Comparison of ENCODE assay signal across 15 mouse cellular contexts in the genomic region with DNA sequence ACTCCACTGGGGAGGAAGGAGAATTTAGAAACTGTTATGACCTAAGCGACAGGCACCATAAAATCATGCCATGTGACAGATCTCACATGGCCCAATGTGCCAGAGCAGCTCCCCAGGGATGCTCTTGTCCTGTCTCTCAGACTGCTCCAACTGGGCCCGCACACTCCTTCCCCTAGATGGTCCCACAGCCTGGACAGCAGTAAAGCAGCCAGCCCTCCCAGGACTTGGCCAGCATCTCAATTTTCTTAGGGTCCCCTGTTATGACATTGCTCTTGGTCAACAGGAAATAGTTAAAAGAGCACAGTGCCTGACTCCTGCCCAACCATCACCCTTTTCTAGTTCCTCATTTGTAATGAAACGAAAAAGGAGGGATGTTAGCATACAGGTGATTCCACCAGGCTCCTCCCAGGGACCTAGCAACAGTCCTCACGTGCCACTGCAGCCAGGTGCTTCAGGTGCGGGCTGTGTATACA. TPM values are rescaled to one million over a fixed set of nuclear protein-coding genes. Genes with fewer than 3 reads are reported as not detected.
DNase-seq lines count a peak whose midpoint lies in the region; ATAC-seq and TF ChIP-seq lines count a peak whose summit lies in the region.
"Had no signal": no experiment of that assay in that cellular context is flagged by ENCODE, and none has a peak within 500 bp of the region (broad histone marks: within the 10 kb centered on the region; RNA-seq: fewer than 3 reads in every experiment).

No protein-coding gene starts in this region.

- H3K36me3 ChIP-seq in C2C12 (ENCODE audit: control insufficient read depth, insufficient read depth) = peaks cover 7% of the 10 kb centered on the region
- peaks cover 6% of the 10 kb centered on the region for H3K36me3 ChIP-seq in embryonic facial prominence, embryonic 10.5 days (replicated peaks)
- H3K36me3 ChIP-seq in forebrain, embryonic 10.5 days (replicated peaks) = no peaks in the 10 kb centered on the region
- H3K36me3 ChIP-seq: midbrain, embryonic 12.5 days; neural tube, embryonic 12.5 days had no signal

- no peaks in the 10 kb centered on the region for H3K9me3 ChIP-seq in embryonic facial prominence, embryonic 10.5 days
- H3K9me3 ChIP-seq in forebrain, embryonic 10.5 days = no peaks in the 10 kb centered on the region
- H3K9me3 ChIP-seq: midbrain, embryonic 12.5 days; neural tube, embryonic 12.5 days had no signal

- H3ac ChIP-seq in C2C12 (ENCODE audit: control insufficient read depth, insufficient read length, low read depth) = peak overlapping the region; percentile 20

- WGBS in embryonic facial prominence, embryonic 10.5 days = 85% methylated on average over 5 of the region's 5 CpGs
- WGBS in forebrain, embryonic 10.5 days = 87% methylated on average over 5 of the region's 5 CpGs

- peak overlapping the region; percentile 44; the same call in 1 of the 2 replicates for H3K27ac ChIP-seq in embryonic facial prominence, embryonic 10.5 days (replicated peaks)
- no peak overlapping the region for H3K27ac ChIP-seq in forebrain, embryonic 10.5 days
- H3K27ac ChIP-seq: hindbrain, embryonic 14.5 days; midbrain, embryonic 12.5 days; neural tube, embryonic 12.5 days had no signal

- TF ChIP-seq CTCF in C2C12 (IDR thresholded peaks at IDR 0.05; ENCODE audit: control insufficient read depth, insufficient read depth, insufficient read length) = no peak

- H3K4me1 ChIP-seq in embryonic facial prominence, embryonic 10.5 days = peaks cover 37% of the 10 kb centered on the region
- H3K4me1 ChIP-seq in forebrain, embryonic 10.5 days = peaks cover 30% of the 10 kb centered on the region

- peak; percentile 16 for ATAC-seq in megakaryocyte, adult 5-6 weeks (ENCODE audit: poor library complexity, severe bottlenecking)
- ATAC-seq: activated CD4-positive, CD25-positive, alpha-beta regulatory T cell, adult 4 months had no signal

- H3K4me3 ChIP-seq in C2C12 (ENCODE audit: insufficient read depth, poor library complexity, severe bottlenecking) = no peak overlapping the region
- no peak overlapping the region for H3K4me3 ChIP-seq in embryonic facial prominence, embryonic 10.5 days
- H3K4me3 ChIP-seq in forebrain, embryonic 10.5 days = no peak overlapping the region
- H3K4me3 ChIP-seq: midbrain, embryonic 12.5 days; neural tube, embryonic 12.5 days had no signal

- peaks cover 28% of the 10 kb centered on the region for H3K79me3 ChIP-seq in C2C12 (ENCODE audit: low read depth)

- no peaks in the 10 kb centered on the region for H3K27me3 ChIP-seq in C2C12 (ENCODE audit: control insufficient read depth, insufficient read depth, insufficient read length)
- no peaks in the 10 kb centered on the region for H3K27me3 ChIP-seq in embryonic facial prominence, embryonic 10.5 days (replicated peaks; ENCODE audit: low read depth, poor library complexity, severe bottlenecking)
- no peaks in the 10 kb centered on the region for H3K27me3 ChIP-seq in forebrain, embryonic 10.5 days (ENCODE audit: poor library complexity, severe bottlenecking)
- H3K27me3 ChIP-seq: neural tube, embryonic 12.5 days had no signal

- H3K79me2 ChIP-seq in C2C12 (ENCODE audit: control insufficient read depth, insufficient read depth) = peaks cover 52% of the 10 kb centered on the region

- DNase-seq in kidney, postnatal 10 days = peak; percentile 45
- DNase-seq in kidney, adult 8-10 months = no peak
- DNase-seq in embryonic facial prominence, embryonic 10.5 days (ENCODE audit: low spot score) = no peak
- DNase-seq in forebrain, embryonic 10.5 days (ENCODE audit: extremely low spot score, low spot score) = no peak
- DNase-seq in adrenal gland, adult 18-20 months (ENCODE audit: low spot score in 2 of 2) = no peak
- DNase-seq: cerebellum, postnatal 14 days; lung, embryonic 14.5 days; thymus, postnatal 25 days had no signal

TF ChIP-seq in C2C12, 6 proteins besides CTCF, POLR2A, EP300 and RAD21:
- TF ChIP-seq FOSL1 (IDR thresholded peaks at IDR 0.05; ENCODE audit: insufficient read depth, low read length, poor library complexity, severe bottlenecking) (no peak), MAX (IDR thresholded peaks at IDR 0.05) (no peak), USF1 (IDR thresholded peaks at IDR 0.05; ENCODE audit: low read depth) (peak; percentile 67), MYOD1 (IDR thresholded peaks at IDR 0.05; ENCODE audit: control insufficient read depth, insufficient read length, low read depth) (no peak)
TF ChIP-seq in C2C12: peak in this region for 1.

RNA-seq across cellular contexts. Expression of gene Tatdn2, which starts 4.2 kb away (rescaled TPM):
- 41.0 TPM for polyA plus RNA-seq in C2C12 (2012; fragmentation: generic; extraction: Trizol)
- polyA plus RNA-seq in embryonic facial prominence, embryonic 10.5 days (2016; fragmentation: Nextera tagmentation; extraction: Ambion mirVana) = 0.68 and 0.72 TPM in 2 replicates
- total RNA-seq in megakaryocyte, adult 5-6 weeks (2015) = 22.5 and 23.2 TPM in 2 replicates
- total RNA-seq in megakaryocyte, adult 5-6 weeks (2017) = 107 and 126 TPM in 2 replicates
- polyA plus RNA-seq in forebrain, embryonic 10.5 days (2016; fragmentation: Nextera tagmentation; extraction: Ambion mirVana) = 0.62 and 0.76 TPM in 2 replicates
- total RNA-seq in adrenal gland, adult 18-20 months (2021) = 10 to 100 TPM; 50.4 to 63.2 TPM

RNA-seq across cellular contexts. Expression of gene Ghrl, which starts 27.0 kb away (rescaled TPM):
- polyA plus RNA-seq in C2C12 (2012; fragmentation: generic; extraction: Trizol) = 0.33 TPM
- polyA plus RNA-seq in embryonic facial prominence, embryonic 10.5 days (2016; fragmentation: Nextera tagmentation; extraction: Ambion mirVana) = not detected in 2 replicates
- total RNA-seq in megakaryocyte, adult 5-6 weeks (2015) = 1.1 and 4.4 TPM in 2 replicates
- total RNA-seq in megakaryocyte, adult 5-6 weeks (2017) = 0.26 TPM in 1 of 2 replicates, not detected in the other
- polyA plus RNA-seq in forebrain, embryonic 10.5 days (2016; fragmentation: Nextera tagmentation; extraction: Ambion mirVana) = not detected in 2 replicates
- not detected for total RNA-seq in adrenal gland, adult 18-20 months (2021)
- polyA plus RNA-seq: activated CD4-positive, CD25-positive, alpha-beta regulatory T cell, adult 4 months; heart, embryonic 14.5 days; lung, embryonic 14.5 days; neural tube, embryonic 12.5 days had no signal

RNA-seq across cellular contexts. Expression of gene Sec13, which starts 47.8 kb away (rescaled TPM):
- 271 TPM for polyA plus RNA-seq in C2C12 (2012; fragmentation: generic; extraction: Trizol)
- polyA plus RNA-seq in embryonic facial prominence, embryonic 10.5 days (2016; fragmentation: Nextera tagmentation; extraction: Ambion mirVana) = 288 and 292 TPM in 2 replicates
- total RNA-seq in megakaryocyte, adult 5-6 weeks (2015) = 96.8 and 102 TPM in 2 replicates
- 103 and 116 TPM in 2 replicates for total RNA-seq in megakaryocyte, adult 5-6 weeks (2017)
- 282 and 289 TPM in 2 replicates for polyA plus RNA-seq in forebrain, embryonic 10.5 days (2016; fragmentation: Nextera tagmentation; extraction: Ambion mirVana)
- total RNA-seq in adrenal gland, adult 18-20 months (2021) = 100 to 1,000 TPM; 111 to 113 TPM

RNA-seq across cellular contexts. Expression of gene Irak2, which starts 54.4 kb away (rescaled TPM):
- polyA plus RNA-seq in C2C12 (2012; fragmentation: generic; extraction: Trizol) = 45.9 TPM
- 3.8 and 4.5 TPM in 2 replicates for polyA plus RNA-seq in embryonic facial prominence, embryonic 10.5 days (2016; fragmentation: Nextera tagmentation; extraction: Ambion mirVana)
- total RNA-seq in megakaryocyte, adult 5-6 weeks (2015) = 22.5 and 25.3 TPM in 2 replicates
- total RNA-seq in megakaryocyte, adult 5-6 weeks (2017) = 63.1 and 83.2 TPM in 2 replicates
- polyA plus RNA-seq in forebrain, embryonic 10.5 days (2016; fragmentation: Nextera tagmentation; extraction: Ambion mirVana) = 3.8 and 3.9 TPM in 2 replicates
- 10 to 100 TPM; 17.1 to 51.5 TPM for total RNA-seq in adrenal gland, adult 18-20 months (2021)

Comparison
In these comparisons a context has a peak if more than half of its experiments do, and no peak if none do; other contexts are left out.
1. RNA of gene Tatdn2, which starts 4.2 kb away (polyA plus RNA-seq): 41.0 TPM in C2C12 (single experiment); 0.68 to 0.72 TPM in embryonic facial prominence, embryonic 10.5 days and 0.62 to 0.76 TPM in forebrain, embryonic 10.5 days; every median in the first group is over 10 times any median in the second.